Mouse (Mus musculus) lung, embryonic 14.5 days (tissue): ENCODE results near the gene Amigo2. TPM values are rescaled to one million over a fixed set of nuclear protein-coding genes. Genes with fewer than 3 reads are reported as not detected.

Source experiments
- ATAC-seq: fragments of 200-750 bp; cut with Nextera tagmentation; 2 replicates; pipeline ENCODE4 v1.8.0; 2017; ENCODE audit warnings: mild to moderate bottlenecking, moderate TSS enrichment, moderate library complexity; ENCODE audit not compliant: insufficient read depth
- DNase-seq: peaks from one replicate; pipeline ENCODE4 v3.0.0-alpha.2; 2015
- H3K27ac ChIP-seq: fragments of 300-500 bp; sonication (generic); 2 replicates; pipeline ENCODE4 v1.5.1; 2014; ENCODE audit warnings: low read depth, mild to moderate bottlenecking, moderate library complexity
- H3K27me3 ChIP-seq: fragments of 300-500 bp; sonication (generic); 2 replicates; pipeline ENCODE4 v1.6.1; 2014; ENCODE audit warnings: low read length, control low read depth; ENCODE audit not compliant: insufficient read depth
- H3K36me3 ChIP-seq: fragments of 300-500 bp; sonication (generic); 2 replicates; pipeline ENCODE4 v1.6.1; 2014; ENCODE audit warnings: control low read depth; ENCODE audit not compliant: insufficient read depth
- H3K4me1 ChIP-seq: fragments of 300-500 bp; sonication (generic); 2 replicates; pipeline ENCODE4 v1.6.1; 2014; ENCODE audit warnings: antibody characterized with exemption, control low read depth; ENCODE audit not compliant: insufficient read depth
- H3K4me2 ChIP-seq: fragments of 300-500 bp; sonication (generic); 2 replicates; pipeline ENCODE4 v1.6.1; 2014; ENCODE audit warnings: mild to moderate bottlenecking
- H3K4me3 ChIP-seq: fragments of 300-500 bp; sonication (generic); 2 replicates; pipeline ENCODE4 v1.5.1; 2014; ENCODE audit warnings: low read depth, low read length
- H3K9ac ChIP-seq: fragments of 300-500 bp; sonication (generic); 2 replicates; pipeline ENCODE4 v1.6.1; 2014
- H3K9me3 ChIP-seq: fragments of 300-500 bp; sonication (generic); 2 replicates; pipeline ENCODE4 v1.6.1; 2016; ENCODE audit warnings: low read depth, low read length, control low read depth
- CTCF ChIP-seq: IDR thresholded peaks from 2 replicates; pipeline ENCODE4 v1.5.1; 2016; ENCODE audit warnings: antibody characterized with exemption, low read depth
- WGBS: fragments of 180-500 bp; shearing (Covaris S2); extraction: QIAGEN DNeasy Blood & Tissue Kit; methylation state at CpG from one replicate; pipeline ENCODE4 v1.1.7; 2014; 5-methylcytosine and 5-hydroxymethylcytosine counted together
- polyA plus RNA-seq: library from polyadenylated mRNA; unstranded; fragments of >200 nt; fragmentation: Nextera tagmentation; extraction: Ambion mirVana; gene quantifications from 2 replicates; pipeline ENCODE4 v1.2.1, GENCODE M21; 2014

The Amigo2 gene
- polyA plus RNA-seq, 1 experiment from 2014 or later: 5.5 TPM

DNA sequence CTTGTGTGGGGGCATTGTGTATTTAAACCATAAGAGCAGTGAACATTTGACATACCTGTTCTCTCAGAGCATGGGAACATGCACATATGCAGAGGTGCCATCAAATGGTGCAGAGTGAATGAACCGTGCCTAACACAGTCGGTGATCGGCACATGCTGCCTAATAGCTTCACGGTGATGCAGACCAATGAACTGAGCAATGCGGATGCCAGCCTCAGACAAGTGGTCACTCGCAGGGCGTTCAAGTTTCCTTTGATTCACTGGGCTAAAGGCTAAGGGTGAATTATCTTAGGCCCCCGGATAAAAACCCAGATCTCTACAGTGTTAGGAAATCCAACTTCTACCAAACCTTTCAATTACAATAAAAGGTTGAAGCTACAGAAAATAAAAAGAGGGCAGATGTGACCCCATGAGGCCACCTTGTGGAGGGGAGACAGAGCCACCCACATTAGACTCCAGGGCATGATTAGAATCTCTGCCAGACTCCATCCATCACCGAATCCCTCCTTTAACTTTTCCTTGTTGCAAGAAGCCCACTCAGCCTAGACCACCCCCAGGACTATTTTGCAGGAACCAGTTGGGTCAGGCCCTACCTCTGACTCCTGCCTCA is 31.4 kb upstream of the Amigo2 start:
- DNase-seq: no peak

DNA sequence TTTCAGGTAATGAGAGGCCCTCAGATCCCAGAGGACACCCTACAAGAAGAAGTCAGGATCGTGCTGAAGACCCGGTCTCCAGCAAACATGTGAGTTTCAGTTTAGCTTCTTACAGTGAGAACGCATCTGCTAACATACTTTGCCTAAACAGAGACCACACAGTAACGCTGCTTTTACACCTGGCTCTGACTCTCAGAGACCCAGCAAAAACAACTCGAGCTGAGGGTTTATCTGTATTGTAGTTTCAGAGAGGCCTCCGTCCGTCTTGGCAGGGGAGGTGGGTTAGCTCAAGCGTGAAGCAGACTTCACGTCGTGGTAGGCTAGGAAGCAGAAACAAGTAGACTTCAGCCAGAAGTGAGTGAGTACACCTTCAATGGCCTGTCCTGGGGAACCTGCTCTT is 30.2 kb upstream of the Amigo2 start:
- Histone ChIP-seq H3K9ac (no peak overlapping the region), H3K27me3 (no peaks in the 10 kb centered on the region), H3K9me3 (no peaks in the 10 kb centered on the region), H3K4me2 (no peak overlapping the region), H3K27ac (no peak overlapping the region), H3K4me3 (no peak overlapping the region), H3K36me3 (no peaks in the 10 kb centered on the region), H3K4me1 (no peaks in the 10 kb centered on the region)
- TF ChIP-seq CTCF: no peak
- DNase-seq: no peak
- no peak for ATAC-seq
- 78% methylated on average over 10 of the region's 10 CpGs for WGBS

More for the DNA sequence above, 31.4 kb upstream of the Amigo2 start:
- no peak overlapping the region for H3K4me2 ChIP-seq
- no peak for ATAC-seq
- no peaks in the 10 kb centered on the region; the same call in 1 of the 2 replicates for H3K4me1 ChIP-seq
- H3K27ac ChIP-seq: no peak overlapping the region
- H3K36me3 ChIP-seq: no peaks in the 10 kb centered on the region
- H3K27me3 ChIP-seq: no peaks in the 10 kb centered on the region
- no peaks in the 10 kb centered on the region for H3K9me3 ChIP-seq
- no peak overlapping the region for H3K4me3 ChIP-seq
- TF ChIP-seq CTCF: no peak
- H3K9ac ChIP-seq: no peak overlapping the region
- 88% methylated on average over 9 of the region's 9 CpGs for WGBS

DNA sequence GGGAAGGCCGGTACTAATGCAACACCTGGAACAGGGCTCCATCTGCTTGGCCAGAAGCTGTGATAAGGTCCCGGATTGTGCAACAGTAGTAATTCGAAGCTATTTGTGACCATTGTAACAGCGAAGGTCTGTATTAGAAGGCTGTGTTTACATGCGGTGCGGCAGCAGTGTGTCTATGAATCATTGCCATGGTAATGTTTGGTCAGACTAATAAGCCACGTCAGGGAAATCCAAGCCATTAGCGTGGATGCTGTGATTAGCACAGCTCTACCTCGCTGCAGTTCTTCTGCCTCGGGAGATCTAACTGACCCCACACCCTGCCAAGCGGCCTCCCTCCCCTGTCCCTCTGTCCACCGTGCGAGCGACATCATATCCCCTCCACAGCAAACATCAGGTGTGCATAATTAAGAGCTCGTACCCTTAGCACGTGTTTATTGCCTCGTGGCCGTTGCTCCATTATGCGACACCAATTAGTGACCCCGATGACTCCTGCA is 29.6 kb upstream of the Amigo2 start:
- no peaks in the 10 kb centered on the region for H3K9me3 ChIP-seq
- no peak overlapping the region for H3K4me2 ChIP-seq
- H3K27ac ChIP-seq: no peak overlapping the region
- no peaks in the 10 kb centered on the region; the same call in 1 of the 2 replicates for H3K4me1 ChIP-seq
- DNase-seq: peak; percentile 11
- ATAC-seq: no peak
- H3K27me3 ChIP-seq: no peaks in the 10 kb centered on the region
- H3K9ac ChIP-seq: no peak overlapping the region
- 58% methylated on average over 20 of the region's 20 CpGs for WGBS
- no peaks in the 10 kb centered on the region for H3K36me3 ChIP-seq
- no peak overlapping the region for H3K4me3 ChIP-seq
- no peak for TF ChIP-seq CTCF

DNA sequence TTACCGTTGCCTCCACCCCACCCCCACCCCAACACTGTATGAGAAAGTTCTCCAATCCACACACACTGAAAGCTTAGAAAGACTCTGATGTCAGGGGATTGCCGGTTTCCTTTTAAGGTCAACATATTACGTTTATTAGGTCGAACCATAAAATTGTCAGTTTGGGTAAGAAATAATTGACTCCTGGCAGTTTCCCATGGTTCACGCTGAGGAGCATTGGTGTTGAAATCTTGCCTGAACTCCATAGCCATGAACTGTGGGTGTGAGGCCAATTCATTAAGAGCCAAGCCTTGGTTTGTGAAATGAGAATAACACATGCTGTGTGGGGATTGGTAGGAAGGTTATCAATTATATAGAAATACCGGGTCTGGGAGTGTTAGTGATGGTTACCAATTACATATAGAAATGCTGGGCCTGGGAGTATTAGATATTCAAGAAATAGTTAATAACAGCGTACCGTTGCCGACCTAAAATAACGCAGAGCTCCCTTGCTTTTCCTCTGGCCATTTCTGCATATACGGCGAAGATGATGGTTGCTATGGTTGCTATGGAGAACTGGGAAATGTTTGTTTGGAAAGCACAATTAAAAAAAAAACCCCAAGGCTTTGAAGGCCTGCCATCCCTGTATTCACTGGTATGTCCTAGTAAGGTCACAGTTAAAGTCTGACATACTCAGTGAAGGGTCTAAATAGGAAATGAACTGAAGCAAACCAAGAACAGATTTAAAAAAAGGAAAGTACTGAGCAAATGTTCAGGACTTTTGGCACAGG is 28.7 kb upstream of the Amigo2 start:
- no peak overlapping the region for H3K4me2 ChIP-seq
- no peak overlapping the region for H3K4me3 ChIP-seq
- H3K9ac ChIP-seq: no peak overlapping the region
- no peaks in the 10 kb centered on the region; the same call in 1 of the 2 replicates for H3K4me1 ChIP-seq
- TF ChIP-seq CTCF: no peak
- DNase-seq: peak; percentile 53
- WGBS: 80% methylated on average over 12 of the region's 12 CpGs
- no peaks in the 10 kb centered on the region for H3K27me3 ChIP-seq
- H3K36me3 ChIP-seq: no peaks in the 10 kb centered on the region
- no peak overlapping the region for H3K27ac ChIP-seq
- no peak for ATAC-seq
- H3K9me3 ChIP-seq: no peaks in the 10 kb centered on the region

DNA sequence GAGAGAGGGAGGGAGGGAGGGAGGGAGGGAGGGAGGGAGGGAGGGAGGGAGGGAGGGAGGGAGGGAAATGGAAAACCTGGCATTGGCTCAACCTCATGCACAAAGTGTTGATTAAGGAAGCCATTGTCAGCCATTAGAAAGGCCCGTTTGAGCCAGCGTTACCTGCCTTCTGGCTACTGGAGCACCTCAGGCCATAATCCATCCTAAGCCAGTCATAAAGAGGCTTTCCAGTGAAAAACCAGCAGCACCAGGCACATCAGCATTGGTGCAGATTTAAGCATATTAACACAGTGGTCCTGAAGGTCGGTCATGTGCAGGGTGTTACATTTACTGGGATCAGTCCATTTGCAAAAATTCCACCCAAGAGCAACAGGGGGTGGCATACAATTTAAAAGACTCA is 25.7 kb upstream of the Amigo2 start:
- Histone ChIP-seq H3K4me1 (no peaks in the 10 kb centered on the region; the same call in 1 of the 2 replicates), H3K27ac (no peak overlapping the region), H3K4me2 (no peak overlapping the region), H3K9ac (no peak overlapping the region), H3K36me3 (no peaks in the 10 kb centered on the region), H3K4me3 (no peak overlapping the region), H3K27me3 (no peaks in the 10 kb centered on the region), H3K9me3 (no peaks in the 10 kb centered on the region)
- 83% methylated on average over 3 of the region's 3 CpGs for WGBS
- DNase-seq (no peak), ATAC-seq (no peak)
- no peak for TF ChIP-seq CTCF

DNA sequence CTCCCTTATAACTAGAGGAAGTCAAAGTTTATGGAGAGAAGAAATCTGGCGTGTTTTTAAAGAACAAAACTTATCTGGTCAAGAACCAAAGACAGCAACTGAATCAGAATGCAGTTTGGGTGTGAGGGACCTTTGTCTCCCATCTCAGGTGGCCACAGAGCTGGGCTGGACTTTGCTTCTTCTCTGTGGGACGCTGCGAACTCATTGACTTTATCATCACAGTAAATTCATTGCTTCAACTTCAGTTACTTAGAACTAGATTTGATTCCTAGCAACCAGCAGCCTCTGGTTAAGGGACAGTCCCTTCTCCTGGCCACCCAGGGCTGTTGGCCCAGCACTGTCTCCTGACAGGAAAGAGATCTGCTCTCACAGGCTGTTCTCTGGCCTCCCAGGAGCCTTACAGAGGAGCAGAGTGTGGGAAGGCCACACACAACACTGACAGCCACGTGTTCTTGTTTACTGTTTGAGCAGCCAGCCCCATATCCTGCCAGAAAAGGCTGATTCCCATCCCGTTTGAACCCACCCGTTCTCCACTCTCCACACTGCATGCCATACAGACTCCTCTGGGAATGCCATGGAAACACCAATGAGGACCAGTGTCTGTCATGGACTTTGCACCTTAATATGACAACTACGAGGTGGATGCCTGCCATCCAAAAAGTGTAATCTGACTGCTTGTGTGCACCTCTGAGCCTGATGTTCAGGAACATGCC is 25.1 kb upstream of the Amigo2 start:
- Histone ChIP-seq H3K4me1 (no peaks in the 10 kb centered on the region; the same call in 1 of the 2 replicates), H3K36me3 (no peaks in the 10 kb centered on the region), H3K27me3 (no peaks in the 10 kb centered on the region), H3K9ac (no peak overlapping the region), H3K9me3 (no peaks in the 10 kb centered on the region), H3K4me3 (no peak overlapping the region), H3K27ac (peak overlapping the region; percentile 8; the same call in 1 of the 2 replicates), H3K4me2 (no peak overlapping the region)
- 37% methylated on average over 7 of the region's 7 CpGs for WGBS
- ATAC-seq (peak; percentile 86), DNase-seq (peak; percentile 80)
- no peak for TF ChIP-seq CTCF
